Mouse (Mus musculus) liver, embryonic 14.5 days (tissue): Measurements from ENCODE around the gene Cops7a. TPM values are rescaled to one million over a fixed set of nuclear protein-coding genes. Genes with fewer than 3 reads are reported as not detected.

Source experiments
- ATAC-seq: fragments of 200-750 bp; cut with Nextera tagmentation; 2 replicates; pipeline ENCODE4 v1.8.0; 2017; ENCODE audit warnings: moderate number of reproducible peaks, mild to moderate bottlenecking, moderate library complexity; ENCODE audit not compliant: insufficient read depth
- DNase-seq, 3 experiments: peaks; one replicate each; pipeline ENCODE4 v3.0.0-alpha.2; 2012 to 2013; ENCODE audit warnings: low read depth in 3 of 3, low spot score in 3 of 3
- H3K27ac ChIP-seq: fragments of 300-500 bp; sonication (generic); 2 replicates; pipeline ENCODE4 v1.5.1; 2014; ENCODE audit warnings: moderate library complexity, mild to moderate bottlenecking, control low read depth, inconsistent platforms
- H3K27me3 ChIP-seq: fragments of 300-500 bp; sonication (generic); 2 replicates; pipeline ENCODE4 v1.6.1; 2014; ENCODE audit warnings: mild to moderate bottlenecking, low read length, moderate library complexity; ENCODE audit not compliant: control insufficient read depth, insufficient read depth
- H3K36me3 ChIP-seq: fragments of 300-500 bp; sonication (generic); replicated peaks from 2 replicates; pipeline ENCODE4 v1.6.1; 2014; ENCODE audit warnings: low read depth; ENCODE audit not compliant: control insufficient read depth, insufficient read depth
- H3K4me1 ChIP-seq, 2 experiments: fragments of 200-500 bp in 1 of 2; fragments of 300-500 bp in 1 of 2; sonication (generic) in 1 of 2; replicated peaks; 2 replicates each; pipeline ENCODE4 v1.6.1; 2012 to 2014; ENCODE audit warnings: antibody characterized with exemption in 1 of 2, inconsistent platforms in 1 of 2, low read length in 1 of 2; ENCODE audit not compliant: control insufficient read depth in 2 of 2, insufficient read depth in 2 of 2
- H3K4me2 ChIP-seq: fragments of 300-500 bp; sonication (generic); 2 replicates; pipeline ENCODE4 v1.6.1; 2014; ENCODE audit warnings: low read depth, mild to moderate bottlenecking, control low read depth, moderate library complexity
- H3K4me3 ChIP-seq, 2 experiments: fragments of 200-500 bp in 1 of 2; fragments of 300-500 bp in 1 of 2; sonication (generic) in 1 of 2; 2 replicates each; pipeline ENCODE4 v1.5.1; 2012 to 2014; ENCODE audit warnings: low read depth in 2 of 2, low read length in 2 of 2, mild to moderate bottlenecking in 2 of 2, control low read depth in 1 of 2, inconsistent platforms in 1 of 2, moderate library complexity in 1 of 2; ENCODE audit not compliant: insufficient read depth in 1 of 2
- H3K9ac ChIP-seq: fragments of 300-500 bp; sonication (generic); replicated peaks from 2 replicates; pipeline ENCODE4 v1.6.1; 2014; ENCODE audit warnings: mild to moderate bottlenecking, control low read depth, moderate library complexity
- H3K9me3 ChIP-seq: fragments of 300-500 bp; sonication (generic); 2 replicates; pipeline ENCODE4 v1.6.1; 2016; ENCODE audit warnings: low read length, mixed read lengths; ENCODE audit not compliant: control insufficient read depth
- CTCF ChIP-seq: IDR thresholded peaks from 2 replicates; pipeline ENCODE4 v1.5.1; 2016; ENCODE audit warnings: antibody characterized with exemption, low read depth, control low read depth
- EP300 ChIP-seq: IDR thresholded peaks from 2 replicates; pipeline ENCODE4 v1.6.1; 2016; ENCODE audit warnings: antibody characterized with exemption, low read depth
- WGBS: fragments of 180-500 bp; shearing (Covaris S2); extraction: QIAGEN DNeasy Blood & Tissue Kit; methylation state at CpG from one replicate; pipeline ENCODE4 v1.1.7; 2014; ENCODE audit not compliant: insufficient replicate concordance; 5-methylcytosine and 5-hydroxymethylcytosine counted together
- polyA plus RNA-seq, 2 experiments: library from polyadenylated mRNA; depleted of rRNA in 1 of 2; stranded (reverse) in 1 of 2; unstranded in 1 of 2; fragments of >200 nt; fragmentation: Nextera tagmentation in 1 of 2; extraction: Ambion mirVana in 1 of 2; gene quantifications; 2 replicates each; pipeline versions ENCODE4 v1.2.1 to v1.2.3; 2012 to 2014

The Cops7a gene
- polyA plus RNA-seq, 2 experiments: 51.5 to 57.8 TPM

DNA sequence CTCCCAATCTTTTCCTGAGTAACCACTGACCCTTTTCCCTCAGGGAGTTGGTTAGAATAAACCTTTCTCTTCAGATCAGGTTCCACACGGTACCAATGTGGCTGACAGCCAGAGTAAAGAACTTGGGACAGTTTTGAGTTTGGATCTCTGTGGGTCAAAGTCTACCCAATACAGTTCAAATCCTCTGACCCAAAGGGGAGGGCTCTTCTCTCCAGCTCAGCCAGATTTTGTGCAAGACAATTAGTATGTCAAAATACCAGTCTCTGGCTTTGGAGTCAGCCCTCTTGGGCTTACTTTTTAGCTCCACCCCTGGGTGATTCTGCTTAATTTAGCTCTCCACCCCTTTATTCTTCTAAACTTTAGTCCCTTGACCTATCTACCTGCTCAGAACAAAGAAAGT is 35.1 kb downstream of the Cops7a start:
- ATAC-seq (no peak), DNase-seq (peak in 1 of 3 experiments; percentile 26)
- Histone ChIP-seq H3K4me3 (peak overlapping the region; percentile 59 to 89), H3K9me3 (no peaks in the 10 kb centered on the region), H3K27me3 (no peaks in the 10 kb centered on the region), H3K4me1 (peaks cover 9 to 21% of the 10 kb centered on the region in 2 experiments), H3K9ac (peak overlapping the region; percentile 49), H3K27ac (peak overlapping the region; percentile 59), H3K36me3 (peaks cover 8% of the 10 kb centered on the region), H3K4me2 (peak overlapping the region; percentile 93)
- no peak for TF ChIP-seq CTCF
- whole genome bisulfite sequencing: 66% methylated on average over 1 of the region's 1 CpGs

DNA sequence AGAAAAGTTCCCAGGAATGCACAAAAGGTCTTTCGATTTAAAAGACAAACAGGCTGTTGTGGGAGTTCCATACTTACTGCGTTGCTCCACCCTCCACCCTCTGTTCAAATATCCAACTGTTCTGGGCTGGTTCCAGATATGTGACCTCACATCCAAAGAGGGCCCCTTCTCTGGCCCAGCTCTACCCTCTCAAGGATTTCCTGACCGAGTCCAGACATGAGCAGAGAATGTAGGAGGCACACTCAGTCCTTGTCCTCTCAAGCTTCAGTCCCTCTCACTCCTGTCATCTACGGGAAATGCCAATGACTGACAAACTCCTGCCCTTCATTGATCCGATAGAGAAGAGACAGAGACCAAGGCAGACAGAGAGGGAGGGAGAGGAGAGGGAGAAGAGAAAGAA is 39.4 kb downstream of the Cops7a start:
- Histone ChIP-seq H3K9me3 (no peaks in the 10 kb centered on the region), H3K4me2 (peak overlapping the region; percentile 41), H3K4me1 (peaks cover 5 to 20% of the 10 kb centered on the region in 2 experiments), H3K36me3 (no peaks in the 10 kb centered on the region), H3K27me3 (no peaks in the 10 kb centered on the region; the same call in 1 of the 2 replicates), H3K9ac (no peak overlapping the region), H3K4me3 (no peak overlapping the region; a peak in 1 of 4 replicates), H3K27ac (peak overlapping the region; percentile 35)
- DNase-seq (no peak), ATAC-seq (no peak)
- 26% methylated on average over 5 of the region's 5 CpGs for WGBS
- no peak for TF ChIP-seq EP300
- TF ChIP-seq CTCF: no peak

DNA sequence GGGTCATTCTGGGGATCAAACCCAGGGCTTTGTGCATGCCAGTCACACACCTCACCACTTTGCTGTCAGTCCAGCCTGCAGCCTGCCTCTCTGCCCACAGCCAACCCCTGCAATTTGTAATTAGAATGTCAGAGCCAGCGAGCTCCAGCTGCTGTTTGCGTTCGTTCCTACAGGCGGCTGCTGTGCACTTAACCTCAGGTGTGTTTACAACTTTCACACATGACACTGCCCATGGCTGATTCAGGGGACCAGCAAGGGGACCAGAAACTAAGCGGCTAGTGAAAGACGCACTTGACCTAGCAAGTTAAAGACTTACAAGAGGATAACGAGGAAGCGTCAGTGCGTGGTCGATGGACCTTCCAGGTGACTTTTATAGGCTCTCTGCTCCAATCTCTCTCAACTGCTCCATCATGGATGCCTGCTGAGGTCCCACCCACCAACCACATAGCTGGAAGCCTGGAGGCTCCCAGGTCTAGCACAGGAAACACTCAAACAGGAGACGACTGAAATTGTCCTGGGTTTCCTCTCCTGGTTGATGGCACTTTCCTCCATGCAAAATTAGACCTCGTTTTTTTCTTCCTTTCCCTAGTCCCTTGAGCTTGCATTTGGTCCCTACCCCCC is 40.1 kb downstream of the Cops7a start:
- Histone ChIP-seq H3K27me3 (peaks cover 6% of the 10 kb centered on the region), H3K36me3 (no peaks in the 10 kb centered on the region), H3K9ac (no peak overlapping the region), H3K4me1 (peaks cover 2 to 19% of the 10 kb centered on the region in 2 experiments), H3K9me3 (no peaks in the 10 kb centered on the region), H3K4me3 (no peak overlapping the region), H3K27ac (peak overlapping the region; percentile 32), H3K4me2 (peak overlapping the region; percentile 41)
- no peak for DNase-seq
- ATAC-seq: no peak
- TF ChIP-seq CTCF (no peak), EP300 (no peak)
- 37% methylated on average over 12 of the region's 12 CpGs for WGBS

DNA sequence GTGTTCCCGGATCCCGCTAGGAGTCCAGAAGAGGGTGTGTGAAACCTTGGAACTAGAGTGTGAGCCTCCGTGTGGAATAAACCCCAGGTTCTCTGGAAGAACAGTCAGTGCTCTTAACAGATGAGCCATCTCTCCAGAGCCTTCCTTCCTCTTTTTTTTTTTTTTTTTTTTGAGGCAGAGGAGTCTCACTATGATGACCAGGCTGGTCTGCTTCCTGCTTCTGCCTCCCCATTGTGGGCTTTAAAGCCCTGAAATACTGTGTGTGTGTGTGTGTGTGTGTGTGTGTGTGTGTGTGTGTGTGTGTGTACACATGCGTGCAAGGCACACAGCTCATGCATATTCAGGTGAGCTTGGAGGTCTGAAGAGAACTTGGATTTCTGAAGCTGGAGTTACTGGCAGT is 43.8 kb downstream of the Cops7a start:
- Histone ChIP-seq H3K4me3 (no peak overlapping the region), H3K4me2 (no peak overlapping the region), H3K4me1 (peaks cover 0 to 17% of the 10 kb centered on the region in 2 experiments; a peak in 2 of 4 replicates), H3K9ac (no peak overlapping the region), H3K27ac (no peak overlapping the region), H3K36me3 (no peaks in the 10 kb centered on the region), H3K27me3 (peaks cover 43% of the 10 kb centered on the region), H3K9me3 (no peaks in the 10 kb centered on the region)
- 25% methylated on average over 4 of the region's 4 CpGs for WGBS
- no peak for TF ChIP-seq CTCF
- TF ChIP-seq EP300: no peak
- ATAC-seq (no peak), DNase-seq (no peak)

DNA sequence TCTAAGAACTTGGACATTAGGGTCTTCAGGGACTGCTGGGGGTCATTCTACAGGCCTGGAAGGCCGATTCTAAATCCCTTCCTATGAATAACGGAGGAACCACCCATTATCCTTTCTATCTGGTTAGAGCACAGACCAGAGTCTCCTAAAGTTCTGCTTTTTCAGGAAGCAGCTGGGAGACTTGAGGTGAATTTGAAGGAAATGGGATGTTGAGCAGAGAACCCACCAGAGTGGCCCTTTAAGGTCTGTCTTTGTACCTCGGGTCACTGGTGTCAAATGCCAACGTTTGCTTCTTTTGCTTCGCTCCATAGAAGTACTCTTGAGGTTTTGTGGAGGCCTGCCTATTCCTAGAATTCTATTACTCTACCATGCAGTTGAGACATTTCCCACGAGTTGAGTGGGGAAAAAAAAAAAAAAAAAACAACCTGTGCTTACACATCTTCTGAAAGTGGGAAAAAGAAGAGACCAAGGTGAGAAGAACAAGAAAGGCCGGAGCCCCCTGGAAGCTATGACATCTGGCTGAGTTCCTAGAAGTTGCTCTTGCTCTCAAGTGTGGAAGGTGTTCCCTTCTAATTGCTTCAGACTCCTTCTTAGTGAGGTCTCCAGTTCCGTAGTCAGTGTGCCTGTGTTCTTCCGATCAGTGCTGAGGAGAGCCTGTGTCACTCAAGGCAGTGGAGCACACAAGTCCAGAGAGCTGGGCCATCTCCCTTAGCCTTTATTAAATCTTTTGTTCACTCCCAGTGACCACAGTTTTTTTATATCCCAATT is 44.8 kb downstream of the Cops7a start:
- H3K27me3 ChIP-seq: peaks cover 53% of the 10 kb centered on the region
- TF ChIP-seq CTCF (no peak), EP300 (no peak)
- H3K9ac ChIP-seq: no peak overlapping the region
- no peaks in the 10 kb centered on the region for H3K9me3 ChIP-seq
- H3K4me1 ChIP-seq: peaks cover 0 to 11% of the 10 kb centered on the region in 2 experiments; a peak in 2 of 4 replicates
- H3K36me3 ChIP-seq: no peaks in the 10 kb centered on the region
- no peak overlapping the region for H3K27ac ChIP-seq
- H3K4me2 ChIP-seq: 0 out of 2 replicates have a peak overlapping the region, but pooled peaks have one; percentile 20
- DNase-seq: no peak
- no peak overlapping the region for H3K4me3 ChIP-seq
- 31% methylated on average over 9 of the region's 9 CpGs for WGBS
- ATAC-seq: no peak
